Mouse (Mus musculus): Measurements from ENCODE around the gene Ccdc134. TPM values are rescaled to one million over a fixed set of nuclear protein-coding genes. Genes with fewer than 3 reads are reported as not detected.

Ccdc134 gene
- total RNA-seq, 2 experiments from 2014 or later, result 7.4 to 10.2 TPM

DNA sequence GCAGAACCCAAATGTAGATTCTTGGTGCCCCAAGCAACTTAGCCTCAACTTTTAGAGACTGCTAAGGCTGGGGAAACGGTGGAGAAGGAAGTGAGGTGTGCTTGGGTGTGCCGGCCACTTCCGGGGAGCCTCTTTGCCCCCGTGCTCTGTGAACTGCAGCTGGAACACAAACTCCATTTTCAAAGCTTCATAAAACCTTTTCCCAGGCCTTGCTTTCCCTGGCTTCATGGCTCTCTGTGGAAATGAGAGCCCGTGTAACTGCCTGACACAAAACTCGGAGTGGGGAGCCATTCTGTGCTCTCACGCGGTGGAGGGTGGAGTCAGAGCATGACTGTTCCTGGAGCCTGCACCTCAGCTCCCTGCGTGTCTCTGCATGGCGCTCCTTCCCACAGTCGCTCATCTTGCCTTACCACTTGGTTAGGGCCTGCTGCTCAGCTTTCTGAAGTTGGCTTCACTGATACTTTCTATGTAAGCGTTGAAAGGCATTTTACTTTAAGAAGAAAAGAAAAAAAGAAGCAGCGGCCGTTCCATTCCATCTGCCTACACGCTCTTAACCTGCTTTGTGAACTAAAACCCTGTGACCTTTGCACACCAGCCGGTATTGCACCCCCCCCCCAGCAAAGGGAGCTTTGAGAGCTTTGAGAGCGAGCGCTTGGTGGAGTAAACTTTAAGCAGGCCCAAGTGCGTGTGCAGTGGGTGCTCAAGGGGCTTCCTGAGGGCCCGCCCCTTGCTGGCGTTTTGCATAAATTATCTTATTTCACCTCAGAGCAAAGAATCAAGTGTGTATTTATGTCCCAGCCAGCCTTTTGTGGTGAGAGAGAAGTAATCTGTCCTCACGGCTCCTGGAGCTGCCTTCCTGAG is 38.7 kb downstream of the Ccdc134 start:
- intact Hi-C loops (cut with DNase I), result loop anchor here (5.0 kb wide), 1 partner anchor 36 kb away; no protein-coding TSS in a partner anchor

DNA sequence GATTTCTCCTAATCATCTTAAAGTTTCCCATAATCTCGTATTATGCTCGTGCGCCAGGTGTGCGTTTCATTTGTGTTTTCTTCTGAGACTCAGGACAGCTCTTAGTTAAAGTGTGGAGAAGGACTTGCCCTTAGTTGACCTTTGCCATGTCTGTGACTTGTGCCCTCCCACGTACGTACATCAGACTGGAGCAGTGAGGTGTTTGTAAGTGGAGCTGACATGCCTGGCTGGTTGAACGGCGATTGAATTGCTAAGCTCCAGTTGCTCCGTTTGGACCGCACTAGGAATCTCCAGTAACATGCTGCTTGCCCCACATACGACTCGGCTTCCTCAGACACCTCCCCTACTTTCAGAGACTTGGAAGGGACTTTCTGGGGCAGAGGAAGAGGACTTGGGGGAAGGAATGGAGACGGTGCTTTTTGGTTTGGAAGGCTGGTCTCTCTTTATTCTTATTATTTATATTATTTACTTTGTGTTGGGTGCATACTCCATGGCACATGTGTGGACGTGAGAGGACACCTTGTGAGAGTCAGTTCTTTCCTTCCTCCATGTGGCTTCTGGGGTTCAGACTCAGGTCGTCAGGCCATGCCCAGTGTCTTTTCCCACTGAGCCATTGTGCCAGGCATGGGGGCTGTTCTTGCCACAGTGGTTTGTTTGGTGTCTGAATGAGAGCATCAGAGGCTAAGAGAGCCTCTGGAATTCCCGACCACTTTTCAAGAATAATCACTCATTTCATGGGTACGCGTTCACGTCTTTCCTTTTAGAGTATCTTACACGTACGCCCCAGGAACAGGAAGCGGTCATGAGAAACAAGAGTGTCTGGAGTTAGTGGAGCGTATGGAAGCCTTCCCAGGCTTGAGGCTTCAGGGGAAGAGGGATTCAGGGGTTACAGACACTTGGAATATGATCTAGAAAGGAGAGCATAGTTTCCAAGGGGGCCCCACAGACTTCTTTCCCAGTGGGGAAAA is 39.8 kb downstream of the Ccdc134 start:
- intact Hi-C loops (cut with DNase I), result loop anchor here (5.0 kb wide), 1 partner anchor 35 kb away; no protein-coding TSS in a partner anchor

More for the DNA sequence above, 38.7 kb downstream of the Ccdc134 start:
- DNase-seq (ENCODE audit: extremely low spot score in 1 of 2, low spot score in 2 of 2), result no peak

DNA sequence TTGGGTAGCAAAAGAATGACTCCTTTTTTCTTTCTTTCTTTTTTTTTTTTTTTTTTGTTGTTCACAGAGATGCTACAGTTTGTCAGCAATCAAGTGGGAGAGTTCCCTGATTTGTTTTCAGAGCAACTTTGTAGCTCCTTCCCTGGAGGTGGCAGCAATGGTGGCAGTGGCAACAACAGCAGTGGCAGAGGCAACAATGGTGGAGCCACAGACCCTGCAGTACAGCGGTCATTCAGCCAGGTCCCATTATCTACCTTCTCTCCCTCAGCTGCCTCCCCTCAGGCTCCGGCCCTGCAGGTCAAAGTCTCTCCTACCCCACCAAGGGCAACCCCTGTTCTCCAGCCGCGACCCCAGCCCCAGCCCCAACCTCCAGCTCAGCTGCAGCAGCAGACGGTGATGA is 41.9 kb downstream of the Ccdc134 start:
- no peak for DNase-seq (ENCODE audit: extremely low spot score in 1 of 2, low spot score in 2 of 2)
- intact Hi-C loops (cut with DNase I), result loop anchor here (5.0 kb wide), 1 partner anchor 33 kb away; no protein-coding TSS in a partner anchor

More for the DNA sequence above, 39.8 kb downstream of the Ccdc134 start:
- no peak for DNase-seq (ENCODE audit: extremely low spot score in 1 of 2, low spot score in 2 of 2)

DNA sequence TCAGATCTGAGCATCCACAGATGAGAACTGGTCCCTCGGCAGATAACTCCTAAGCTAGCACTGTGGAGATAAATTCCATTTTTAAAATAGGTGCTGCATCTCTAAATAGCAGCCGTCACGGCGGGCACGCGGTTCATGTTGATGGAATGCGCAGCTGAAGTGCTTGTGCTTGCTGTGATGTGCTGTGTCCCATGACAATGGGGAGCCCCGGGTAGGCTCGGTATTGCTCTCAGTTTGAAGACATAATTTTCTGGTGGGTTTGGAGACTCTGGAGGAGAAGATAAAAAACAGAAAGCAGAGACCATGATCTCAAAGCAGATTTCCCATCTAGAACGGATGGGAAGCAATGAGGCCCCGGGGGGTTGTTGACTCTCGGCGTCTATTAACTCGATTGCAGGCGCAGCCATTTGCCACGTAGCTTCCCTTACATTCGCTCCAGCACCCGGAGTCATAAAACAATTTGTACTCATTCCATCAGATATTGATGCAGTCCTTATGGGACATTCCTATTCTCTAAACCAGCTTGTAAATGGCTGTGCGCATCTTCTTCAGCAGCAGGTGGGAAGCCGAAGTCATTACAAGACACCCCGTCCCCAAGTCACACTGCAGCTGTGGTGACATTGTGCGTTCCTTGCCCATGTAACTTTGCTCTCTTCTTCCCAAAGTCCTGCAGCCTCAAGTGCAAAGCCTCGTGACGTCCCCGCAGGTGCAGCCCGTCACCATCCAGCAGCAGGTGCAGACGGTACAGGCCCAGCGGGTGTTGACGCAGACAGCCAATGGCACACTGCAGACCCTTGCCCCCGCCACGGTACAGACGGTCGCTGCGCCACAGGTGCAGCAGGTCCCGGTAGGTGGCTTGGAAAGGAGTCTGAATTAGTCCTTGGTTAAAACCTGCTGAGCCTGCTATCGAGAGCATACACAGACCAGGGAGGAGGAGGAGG is 43.0 kb downstream of the Ccdc134 start:
- intact Hi-C loops (cut with DNase I), result no loop called here
- no peak for DNase-seq (ENCODE audit: extremely low spot score in 1 of 2, low spot score in 2 of 2)

DNA sequence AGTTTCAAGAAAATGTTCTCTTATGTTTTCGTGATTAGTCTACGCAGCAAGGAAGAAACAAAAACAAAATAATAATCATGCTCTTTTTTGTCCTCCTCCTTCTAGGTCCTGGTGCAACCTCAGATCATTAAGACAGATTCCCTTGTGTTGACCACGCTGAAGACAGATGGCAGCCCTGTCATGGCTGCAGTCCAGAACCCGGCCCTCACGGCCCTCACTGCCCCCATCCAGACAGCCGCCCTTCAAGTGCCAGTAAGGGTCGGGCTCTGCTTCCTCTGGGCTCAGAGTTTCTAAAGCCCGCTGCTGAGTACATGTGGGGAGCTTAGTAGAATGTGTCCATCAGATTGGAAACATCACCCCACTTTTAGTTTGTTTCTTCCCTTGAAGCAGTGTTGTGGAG is 44.9 kb downstream of the Ccdc134 start:
- DNase-seq (ENCODE audit: extremely low spot score in 1 of 2, low spot score in 2 of 2), result no peak
- intact Hi-C loops (cut with DNase I), result no loop called here

DNA sequence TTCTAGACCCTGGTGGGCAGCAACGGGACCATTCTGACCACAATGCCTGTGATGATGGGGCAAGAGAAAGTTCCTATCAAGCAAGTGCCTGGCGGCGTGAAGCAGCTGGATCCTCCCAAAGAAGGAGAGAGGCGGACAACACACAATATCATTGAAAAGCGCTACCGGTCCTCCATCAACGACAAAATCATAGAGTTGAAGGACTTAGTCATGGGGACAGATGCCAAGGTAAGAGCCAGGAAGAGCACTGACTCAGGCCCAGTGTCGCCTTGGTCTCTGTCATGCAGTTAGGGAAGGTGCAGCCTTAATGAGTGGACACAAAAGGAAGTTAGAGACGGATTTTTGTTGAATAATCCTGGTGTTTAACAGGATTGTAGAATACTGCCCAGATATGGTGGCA is 47.4 kb downstream of the Ccdc134 start:
- intact Hi-C loops (cut with DNase I), result no loop called here
- no peak for DNase-seq (ENCODE audit: extremely low spot score in 1 of 2, low spot score in 2 of 2)

DNA sequence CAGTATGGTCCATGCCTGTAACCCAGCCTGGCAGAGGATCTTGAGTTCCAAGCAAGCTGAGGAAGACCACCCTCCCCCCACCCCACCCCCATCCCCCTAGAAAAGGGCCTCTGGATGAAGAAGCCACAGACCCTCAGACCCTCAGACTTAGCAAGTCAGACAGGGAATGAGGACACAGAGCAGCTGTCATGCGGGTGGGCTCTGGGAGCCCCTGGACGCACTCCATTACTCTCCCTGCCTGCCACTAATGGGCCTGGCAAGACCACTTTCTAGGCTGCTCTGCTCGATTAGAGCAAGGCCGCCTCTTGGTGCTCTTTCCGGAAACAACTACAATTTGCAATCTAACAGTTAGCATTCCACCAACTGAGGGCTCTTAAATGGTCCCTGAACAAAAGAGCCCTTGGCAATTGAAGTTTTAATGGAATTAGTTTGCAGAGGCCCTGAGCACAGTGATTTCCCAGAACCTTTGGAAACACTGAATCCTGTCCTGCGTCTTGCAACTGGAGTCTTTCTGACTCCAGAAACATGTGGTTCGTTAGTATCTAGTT is 50.1 kb downstream of the Ccdc134 start:
- intact Hi-C loops (cut with DNase I), result no loop called here
- DNase-seq (ENCODE audit: extremely low spot score in 1 of 2, low spot score in 2 of 2), result no peak

DNA sequence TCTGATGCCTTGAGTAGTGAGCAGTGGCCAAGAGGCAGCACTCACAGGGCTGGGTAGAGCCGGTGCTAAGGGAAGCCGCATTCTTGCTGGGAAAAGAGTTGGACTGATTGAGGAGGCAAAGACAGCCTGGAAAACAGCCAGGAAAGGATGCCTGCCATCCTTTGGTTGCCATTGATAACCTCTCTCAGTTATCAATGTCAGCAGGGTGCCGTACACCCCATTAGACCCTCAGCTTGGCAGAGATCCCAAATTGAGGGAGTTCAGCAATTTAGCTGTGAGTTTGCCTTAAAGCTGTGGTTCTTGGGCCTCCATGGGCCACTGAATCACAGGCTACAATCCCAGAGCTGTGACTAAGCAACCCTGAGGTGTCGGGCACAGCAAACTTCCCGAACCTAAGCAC is 53.4 kb downstream of the Ccdc134 start:
- DNase-seq (ENCODE audit: extremely low spot score in 1 of 2, low spot score in 2 of 2), result no peak

DNA sequence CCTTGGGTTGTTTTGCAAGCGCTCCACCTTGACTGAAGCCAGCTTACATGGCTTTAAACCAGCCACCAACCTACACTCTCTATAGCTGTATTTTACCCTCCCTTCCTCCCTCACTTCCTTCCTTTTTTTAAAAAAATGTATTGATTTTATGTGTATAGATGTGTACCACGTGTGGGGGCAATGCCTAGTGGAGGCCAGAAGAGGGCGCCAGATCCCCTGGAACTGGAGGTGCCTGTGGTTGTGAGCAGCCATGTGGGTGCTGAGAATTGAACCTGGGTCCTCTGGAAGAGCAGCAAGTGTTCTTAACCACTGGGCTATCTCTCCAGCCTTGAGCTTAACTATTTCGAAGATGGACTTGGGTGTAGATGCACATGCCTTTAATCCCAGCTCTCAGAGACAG is 54.6 kb downstream of the Ccdc134 start:
- DNase-seq (ENCODE audit: extremely low spot score in 1 of 2, low spot score in 2 of 2), result no peak
- intact Hi-C loops (cut with DNase I), result no loop called here

More for the DNA sequence above, 53.4 kb downstream of the Ccdc134 start:
- intact Hi-C loops (cut with DNase I), result no loop called here

DNA sequence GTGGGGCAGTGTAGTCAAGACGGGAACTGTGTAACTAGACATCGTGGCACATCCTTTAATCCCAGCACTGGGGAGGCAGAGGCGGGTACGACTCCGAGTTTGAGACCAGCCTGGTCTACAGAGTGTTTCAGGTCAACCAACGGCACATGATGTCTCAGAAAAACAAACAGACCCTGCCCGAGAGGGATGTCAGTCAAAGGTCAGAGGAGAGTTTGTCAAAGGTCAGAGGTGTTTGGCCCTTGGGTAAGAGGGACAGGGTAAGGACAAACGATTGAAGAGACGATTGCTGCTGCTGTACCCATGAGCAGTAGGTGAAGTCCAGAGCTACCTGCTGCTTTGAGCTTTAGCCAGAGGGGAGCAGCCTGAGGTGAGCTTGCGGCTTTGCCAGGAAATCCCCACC is 55.9 kb downstream of the Ccdc134 start:
- DNase-seq (ENCODE audit: extremely low spot score in 1 of 2, low spot score in 2 of 2), result no peak
- intact Hi-C loops (cut with DNase I), result no loop called here

DNA sequence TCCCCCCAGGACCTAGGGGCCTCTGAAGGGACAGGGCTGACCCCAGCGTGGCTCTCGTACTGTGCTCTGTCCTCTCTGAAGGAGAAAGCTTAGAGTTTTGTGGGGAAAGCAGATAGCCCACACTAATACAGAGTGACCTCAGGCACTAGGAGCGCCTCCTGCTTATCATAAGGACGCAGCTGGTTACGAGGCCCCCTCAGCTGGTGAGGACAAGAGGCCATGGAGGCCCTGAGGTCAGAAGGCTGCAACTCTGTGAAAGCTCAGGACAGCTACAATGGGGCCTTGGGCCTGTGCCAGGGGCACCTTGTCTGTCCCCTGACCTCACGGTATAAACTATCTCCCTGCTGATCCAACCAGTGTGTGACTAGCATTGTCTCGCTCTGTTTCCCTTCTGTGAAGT is 56.5 kb downstream of the Ccdc134 start:
- no peak for DNase-seq (ENCODE audit: extremely low spot score in 1 of 2, low spot score in 2 of 2)
- intact Hi-C loops (cut with DNase I), result no loop called here

DNA sequence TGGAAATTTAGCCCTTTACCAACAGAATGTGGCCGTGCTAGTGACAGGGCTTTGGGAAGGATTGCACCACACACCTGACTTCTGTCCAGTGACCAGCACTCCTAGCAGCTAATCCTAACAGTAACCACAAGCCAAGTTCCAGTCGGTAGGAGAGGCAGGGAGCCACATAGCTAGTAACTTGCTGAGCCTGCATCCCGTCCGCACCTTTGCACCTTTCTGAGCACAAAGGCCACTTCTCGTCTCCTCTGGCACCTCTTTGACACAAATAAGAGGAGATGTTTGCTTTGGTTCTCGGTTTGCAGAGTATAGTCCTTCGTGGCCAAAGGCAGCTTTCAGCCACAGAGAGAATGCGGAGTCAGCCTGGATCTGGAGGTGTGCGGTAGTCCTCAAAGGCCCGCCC is 56.9 kb downstream of the Ccdc134 start:
- intact Hi-C loops (cut with DNase I), result no loop called here
- DNase-seq (ENCODE audit: extremely low spot score in 1 of 2, low spot score in 2 of 2), result no peak

DNA sequence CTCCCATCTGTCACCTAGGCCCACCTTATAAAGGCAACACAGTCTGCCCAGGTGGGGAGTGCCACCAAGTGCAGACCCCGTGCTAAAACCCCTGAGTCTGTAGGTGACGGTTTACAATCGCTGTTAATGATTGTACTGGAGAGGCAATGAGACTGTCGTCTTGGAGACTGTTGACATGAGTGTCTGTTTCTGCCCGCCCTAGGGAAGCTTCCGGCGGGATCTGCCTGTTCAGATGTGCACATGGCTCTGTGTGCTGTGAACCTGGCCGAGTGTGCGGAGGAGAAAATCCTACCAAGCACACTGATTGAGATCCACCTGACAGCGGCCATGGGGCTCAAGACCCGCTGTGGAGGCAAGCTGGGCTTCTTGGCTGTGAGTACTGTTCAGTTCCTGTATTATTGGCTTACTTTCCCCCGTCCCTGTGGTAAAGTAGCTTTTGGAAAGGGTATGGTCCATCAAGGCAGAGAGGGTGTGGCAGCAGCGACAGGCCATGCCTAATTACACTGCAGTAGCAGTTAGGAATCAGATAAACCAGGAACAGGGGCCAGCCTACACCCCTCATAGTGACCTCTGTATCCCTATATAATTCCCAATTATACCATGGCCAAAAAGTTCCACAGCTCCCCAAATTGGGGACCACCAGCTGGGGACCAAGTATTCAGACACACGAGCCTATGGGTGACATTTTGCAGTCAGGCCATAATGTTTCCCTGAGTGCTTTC is 57.5 kb downstream of the Ccdc134 start:
- no peak for DNase-seq (ENCODE audit: extremely low spot score in 1 of 2, low spot score in 2 of 2)
- intact Hi-C loops (cut with DNase I), result no loop called here

DNA sequence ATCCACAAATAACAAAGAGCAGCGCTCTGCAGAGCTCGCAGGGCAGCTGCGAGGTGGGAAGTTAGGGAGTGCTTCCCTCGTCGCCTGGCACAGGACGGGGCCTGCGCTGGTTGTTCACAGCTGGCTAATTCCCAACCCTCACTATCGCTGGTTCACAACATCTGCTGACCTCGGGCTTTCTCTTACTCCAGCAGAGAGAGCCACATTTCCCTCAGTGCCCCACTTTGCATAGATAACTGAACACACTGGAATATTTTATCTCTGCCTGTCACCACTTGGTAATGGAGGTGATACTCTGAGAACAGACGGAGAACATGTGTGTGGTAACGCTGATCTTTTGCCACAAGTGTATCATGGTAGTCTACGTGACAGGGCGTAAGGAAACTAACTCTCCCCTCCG is 58.4 kb downstream of the Ccdc134 start:
- DNase-seq (ENCODE audit: extremely low spot score in 1 of 2, low spot score in 2 of 2), result no peak

DNA sequence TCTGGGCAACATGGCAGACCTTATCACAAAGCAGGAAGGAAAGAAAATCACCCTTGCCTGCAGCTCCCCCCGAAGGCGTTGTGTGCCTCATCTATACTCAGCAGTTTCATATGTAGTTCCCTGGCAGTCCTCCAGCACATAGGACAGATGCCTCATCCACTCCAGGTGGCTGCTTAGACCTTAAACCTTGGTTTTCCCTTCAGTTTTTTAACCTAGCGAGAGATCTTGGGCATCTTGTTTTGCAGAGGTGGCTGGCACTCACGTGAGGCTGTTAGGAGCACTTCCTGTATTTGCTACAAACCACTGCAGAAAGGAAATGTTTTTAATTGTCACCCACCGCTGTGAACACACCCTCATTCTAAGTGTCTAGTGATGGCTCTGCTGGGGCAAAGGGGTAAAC is 59.2 kb downstream of the Ccdc134 start:
- no peak for DNase-seq (ENCODE audit: extremely low spot score in 1 of 2, low spot score in 2 of 2)
- intact Hi-C loops (cut with DNase I), result no loop called here

More for the DNA sequence above, 58.4 kb downstream of the Ccdc134 start:
- intact Hi-C loops (cut with DNase I), result no loop called here

DNA sequence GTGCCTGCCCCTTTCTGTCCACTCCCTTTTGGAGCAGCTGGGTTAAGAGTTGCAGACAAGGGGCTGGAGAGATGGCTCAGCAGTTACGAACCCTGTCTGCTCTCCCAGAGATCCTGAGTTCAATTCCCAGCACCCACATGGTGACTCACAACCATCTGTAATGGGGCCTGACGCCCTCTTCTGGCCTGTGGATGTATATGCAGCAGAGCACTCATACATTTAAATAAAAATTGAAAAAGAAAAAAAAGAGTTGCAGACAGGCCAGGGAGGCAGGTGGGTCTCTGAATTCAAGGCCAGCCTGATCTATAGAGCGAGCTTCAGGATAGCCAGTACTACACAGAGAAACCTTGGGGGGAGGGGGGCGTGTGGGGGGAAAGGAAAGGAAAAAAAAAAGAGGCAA is 59.7 kb downstream of the Ccdc134 start:
- intact Hi-C loops (cut with DNase I), result no loop called here
- DNase-seq (ENCODE audit: extremely low spot score in 1 of 2, low spot score in 2 of 2), result no peak

DNA sequence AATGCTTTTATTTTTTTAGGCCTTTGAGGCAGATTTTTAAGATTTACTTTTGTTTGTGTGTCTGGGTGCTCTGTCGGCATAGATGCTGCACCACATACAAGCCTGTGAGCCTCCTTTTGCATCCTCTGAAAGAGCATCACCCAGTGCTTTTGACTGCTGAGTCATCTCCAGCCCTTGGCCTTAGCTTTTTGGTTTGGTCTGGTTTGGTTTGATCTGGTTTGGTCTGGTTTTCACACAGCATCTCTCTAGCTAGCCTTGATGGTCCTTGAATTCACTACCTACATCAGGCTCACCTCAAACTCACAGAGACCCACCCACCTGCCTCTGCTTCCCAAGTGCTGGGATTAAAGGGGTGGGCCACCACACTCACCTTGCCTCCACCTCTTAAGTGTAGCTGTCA is 60.2 kb downstream of the Ccdc134 start:
- intact Hi-C loops (cut with DNase I), result no loop called here
- DNase-seq (ENCODE audit: extremely low spot score in 1 of 2, low spot score in 2 of 2), result no peak

Data from left cerebral cortex, postnatal 10 days (tissue).